Mouse (Mus musculus) T-helper 2 cell (primary cell): Measurements from ENCODE around the gene Blm.

Experiments
- in situ Hi-C: fragments of 300-600 bp; cut with MboI, MseI; formaldehyde crosslinking; loops from one replicate; pipeline ENCODE4 v1.15.1; 2025; ENCODE audit warnings: high pct_unique_total_duplicates

Blm gene

DNA sequence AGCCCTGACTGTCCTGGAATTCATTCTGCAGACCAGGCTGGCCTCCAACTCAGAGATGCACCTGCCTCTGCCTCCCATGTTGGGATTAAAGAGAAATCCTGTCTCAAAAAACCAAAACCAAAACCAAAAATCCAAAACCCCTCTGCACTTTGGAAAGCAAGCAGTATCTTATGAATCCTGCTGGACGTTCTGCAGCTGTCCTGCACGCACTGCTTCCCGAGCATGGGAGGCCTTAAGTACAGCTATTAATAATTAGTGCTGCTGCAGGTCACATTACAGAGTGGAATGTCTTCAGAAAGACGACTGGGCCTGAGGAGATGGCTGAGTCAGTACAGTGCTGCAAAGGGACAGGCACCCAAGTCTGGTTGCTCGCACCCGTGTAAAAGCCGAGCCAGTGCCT is 73.0 kb downstream of the Blm start:
- in situ Hi-C loops, result no loop called here

DNA sequence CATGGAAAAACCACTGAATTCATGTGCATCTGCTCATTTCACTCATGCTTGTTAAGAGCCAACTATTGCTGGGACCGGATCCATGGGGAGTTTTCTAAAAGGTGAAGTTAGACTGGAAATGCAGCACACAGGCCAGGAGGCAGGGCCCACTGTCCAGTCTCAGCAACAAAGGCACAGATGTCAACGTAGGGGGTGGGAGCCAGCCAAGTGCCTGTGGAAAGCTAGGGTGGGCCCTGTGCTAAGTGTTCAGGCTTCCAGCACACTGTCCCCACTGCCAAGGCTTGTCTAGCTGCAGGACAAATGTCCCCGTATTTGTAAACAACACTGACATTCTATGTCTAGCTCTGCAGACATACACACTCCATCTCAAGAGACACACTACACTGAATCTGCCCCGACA is 74.0 kb downstream of the Blm start:
- in situ Hi-C loops, result no loop called here

DNA sequence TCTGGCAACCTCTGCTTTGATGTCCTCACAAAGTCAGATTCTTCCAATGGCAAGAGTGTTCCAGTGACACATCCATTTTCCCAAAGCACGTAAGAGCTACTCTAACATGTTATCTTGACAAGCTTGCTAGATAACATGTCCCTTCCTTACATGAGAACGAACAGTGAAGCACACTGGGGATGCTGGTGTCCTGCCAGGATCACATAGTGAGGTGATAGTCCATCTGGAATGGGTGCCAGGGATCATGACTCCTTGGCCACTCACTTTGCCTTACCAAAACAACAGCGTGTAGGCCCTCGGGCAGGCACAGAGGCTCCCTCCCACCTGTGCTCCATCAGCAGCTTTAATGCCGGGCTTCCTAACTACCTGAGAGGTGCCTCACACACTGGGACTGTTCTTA is 74.7 kb downstream of the Blm start:
- in situ Hi-C loops, result no loop called here

DNA sequence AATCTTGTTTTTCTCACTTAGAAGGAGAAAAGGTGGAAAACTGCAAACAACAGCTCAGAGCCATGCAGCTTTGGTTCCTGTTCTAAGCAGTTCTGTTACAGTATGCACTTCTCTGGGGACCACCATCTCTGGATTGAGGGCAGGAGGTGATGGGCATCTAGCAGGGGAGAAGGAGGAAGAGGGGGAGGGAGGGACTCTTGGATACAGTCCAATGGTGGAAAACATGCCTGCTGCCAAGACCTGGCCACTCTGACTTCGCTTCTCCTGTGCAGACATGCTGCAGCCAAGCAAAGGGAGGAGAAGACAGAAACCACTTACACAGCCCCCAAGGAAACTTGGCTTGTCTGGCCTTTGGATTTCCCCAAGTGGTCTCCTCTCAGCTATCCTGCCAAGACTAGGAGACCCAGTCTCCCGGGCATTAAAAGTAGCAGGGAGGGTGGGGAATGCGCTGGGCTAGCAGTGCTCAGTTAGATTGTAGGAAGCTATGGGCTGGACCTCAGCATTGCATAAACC is 77.0 kb downstream of the Blm start:
- in situ Hi-C loops, result no loop called here

DNA sequence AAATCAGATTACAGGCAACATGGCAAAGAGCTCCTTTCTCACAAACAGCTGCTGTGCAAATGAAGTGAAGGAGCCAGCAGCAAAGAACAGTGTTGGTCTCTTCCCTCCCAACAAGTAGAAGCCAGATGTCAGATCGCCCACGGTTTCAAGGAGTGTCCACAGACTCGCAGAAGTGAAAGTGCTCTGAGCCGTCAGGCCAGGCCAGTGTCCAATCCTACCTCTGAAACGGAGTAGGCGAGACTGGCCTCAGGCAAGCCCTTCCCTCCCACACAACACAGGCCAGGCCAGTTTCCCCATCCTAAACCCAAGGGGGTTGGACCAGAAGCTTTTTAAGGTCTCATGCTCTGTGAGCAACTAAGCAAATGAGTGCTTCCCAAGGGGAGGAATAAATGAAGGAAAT is 77.7 kb downstream of the Blm start:
- in situ Hi-C loops, result no loop called here

DNA sequence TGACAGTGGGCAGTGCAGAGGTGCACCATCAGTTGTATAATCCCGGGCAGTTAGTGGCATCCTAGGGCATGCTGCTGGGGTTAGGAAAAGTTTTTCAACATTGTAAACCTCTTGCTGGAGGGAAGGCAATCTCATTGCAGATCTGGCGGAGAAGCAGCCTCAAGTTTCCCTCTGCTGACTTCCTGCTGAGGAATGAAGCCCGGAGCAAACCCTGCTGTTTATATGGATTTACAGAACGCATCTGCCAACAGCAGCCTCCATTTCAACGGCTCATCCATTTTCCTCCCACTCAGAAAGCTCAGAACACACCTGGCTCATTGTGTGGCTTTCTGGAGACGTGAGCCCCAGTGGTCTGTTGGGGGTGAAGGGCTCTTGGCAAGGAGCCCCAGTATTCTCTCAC is 78.6 kb downstream of the Blm start:
- in situ Hi-C loops, result no loop called here

DNA sequence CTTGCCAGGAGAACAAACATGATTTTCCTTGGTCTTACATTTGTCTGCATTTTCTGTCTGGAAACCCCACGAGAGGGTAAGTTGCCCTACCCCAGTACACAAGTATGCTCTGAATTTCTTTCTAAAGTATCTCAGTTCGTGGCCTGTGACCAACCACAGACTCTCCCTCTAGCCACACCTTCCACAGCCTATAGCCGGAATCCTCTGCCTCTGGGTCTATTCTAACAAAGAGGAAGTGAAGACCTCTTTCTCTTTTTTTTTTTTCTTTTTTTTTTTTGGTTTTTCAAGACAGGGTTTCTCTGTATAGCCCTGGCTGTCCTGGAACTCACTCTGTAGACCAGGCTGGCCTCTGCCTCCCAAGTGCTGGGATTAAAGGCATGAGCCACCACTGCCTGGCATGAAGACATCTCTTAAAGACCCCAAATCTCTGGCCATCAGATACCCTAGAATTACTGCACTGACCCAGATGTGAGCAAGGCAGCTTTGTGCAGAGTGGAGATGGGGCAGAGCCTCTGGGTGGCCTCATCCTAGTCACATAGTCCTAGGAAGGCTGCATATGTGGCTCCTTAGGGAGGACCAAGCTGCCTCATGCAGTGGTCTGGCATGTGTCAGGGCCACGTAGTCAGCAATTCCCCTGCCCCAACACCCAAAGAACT is 79.3 kb downstream of the Blm start:
- in situ Hi-C loops, result no loop called here

DNA sequence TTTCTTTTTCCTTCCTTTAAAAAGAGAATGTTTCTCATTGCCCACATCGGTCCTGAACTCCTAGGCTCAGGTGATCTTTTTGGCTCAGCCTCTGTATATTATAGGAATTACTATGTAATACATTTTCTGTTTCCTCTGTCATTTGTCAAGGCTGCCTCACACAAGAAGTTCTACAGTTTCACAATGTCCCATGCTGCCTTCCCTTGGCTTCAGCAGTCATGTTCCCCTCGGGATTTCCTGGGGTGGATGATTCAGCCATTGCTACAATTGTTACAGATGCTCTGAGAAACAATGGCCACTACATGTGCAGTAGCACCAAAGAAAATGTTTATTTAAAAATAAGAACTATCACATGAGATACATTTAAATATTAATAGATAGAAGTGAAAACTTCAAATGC is 80.1 kb downstream of the Blm start:
- in situ Hi-C loops, result no loop called here

DNA sequence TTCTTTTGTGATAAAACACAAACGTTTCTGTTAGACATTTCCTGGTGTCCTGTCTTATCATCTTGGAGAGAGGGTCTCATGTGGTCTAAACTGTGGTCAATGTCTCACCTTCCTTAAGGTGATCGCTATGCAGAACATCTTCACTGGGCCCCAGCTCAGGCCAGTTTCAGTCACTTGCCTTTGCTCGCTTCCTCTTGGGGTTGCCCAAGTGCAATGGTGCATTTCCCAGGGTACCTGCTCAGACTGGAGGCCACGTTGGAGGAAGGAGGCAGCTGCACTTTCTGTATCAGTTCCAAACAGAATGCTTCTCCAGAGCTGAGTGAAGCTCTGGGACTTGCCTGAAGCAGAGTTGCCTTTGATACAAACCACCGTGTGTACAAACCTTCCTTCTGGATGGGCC is 80.9 kb downstream of the Blm start:
- in situ Hi-C loops, result no loop called here

DNA sequence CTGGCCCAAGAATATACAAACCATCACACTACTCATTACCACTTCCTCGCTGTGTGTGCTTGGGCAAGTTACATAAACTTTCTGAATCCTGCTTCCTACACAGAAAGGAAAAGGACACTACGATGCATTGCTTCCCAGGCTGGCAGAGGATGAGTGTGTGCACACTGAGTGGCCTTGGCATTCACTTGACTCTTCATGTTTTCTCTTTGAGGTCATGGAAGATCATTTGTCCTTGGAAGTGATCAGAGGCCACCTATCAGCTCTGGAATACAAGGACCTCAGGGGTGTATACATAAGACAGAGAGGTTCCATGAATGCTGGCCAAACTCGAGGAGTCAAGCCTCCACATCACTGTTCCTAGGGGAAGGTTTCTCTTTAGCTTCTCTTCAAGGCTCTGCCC is 81.8 kb downstream of the Blm start:
- in situ Hi-C loops, result no loop called here

DNA sequence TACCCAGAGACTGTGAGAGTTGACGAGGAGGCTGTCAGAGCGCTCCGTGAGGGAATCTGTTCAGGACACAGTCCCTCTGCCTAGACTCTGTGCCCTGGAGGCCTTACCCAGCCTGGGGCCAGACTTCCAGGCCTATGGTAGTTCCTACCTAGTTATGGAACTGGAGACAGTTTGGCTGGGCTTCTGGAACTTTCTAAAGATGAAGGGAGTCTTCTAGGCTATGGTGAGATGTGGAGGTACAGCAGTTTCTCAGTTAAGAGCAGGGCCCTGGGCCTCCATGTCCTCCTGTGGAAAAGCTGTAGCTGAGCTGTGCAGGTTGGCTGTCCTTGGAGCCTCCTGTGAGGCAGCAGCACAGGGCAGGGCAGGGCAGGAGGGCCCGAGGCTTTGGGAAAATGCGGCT is 82.7 kb downstream of the Blm start:
- in situ Hi-C loops, result no loop called here

DNA sequence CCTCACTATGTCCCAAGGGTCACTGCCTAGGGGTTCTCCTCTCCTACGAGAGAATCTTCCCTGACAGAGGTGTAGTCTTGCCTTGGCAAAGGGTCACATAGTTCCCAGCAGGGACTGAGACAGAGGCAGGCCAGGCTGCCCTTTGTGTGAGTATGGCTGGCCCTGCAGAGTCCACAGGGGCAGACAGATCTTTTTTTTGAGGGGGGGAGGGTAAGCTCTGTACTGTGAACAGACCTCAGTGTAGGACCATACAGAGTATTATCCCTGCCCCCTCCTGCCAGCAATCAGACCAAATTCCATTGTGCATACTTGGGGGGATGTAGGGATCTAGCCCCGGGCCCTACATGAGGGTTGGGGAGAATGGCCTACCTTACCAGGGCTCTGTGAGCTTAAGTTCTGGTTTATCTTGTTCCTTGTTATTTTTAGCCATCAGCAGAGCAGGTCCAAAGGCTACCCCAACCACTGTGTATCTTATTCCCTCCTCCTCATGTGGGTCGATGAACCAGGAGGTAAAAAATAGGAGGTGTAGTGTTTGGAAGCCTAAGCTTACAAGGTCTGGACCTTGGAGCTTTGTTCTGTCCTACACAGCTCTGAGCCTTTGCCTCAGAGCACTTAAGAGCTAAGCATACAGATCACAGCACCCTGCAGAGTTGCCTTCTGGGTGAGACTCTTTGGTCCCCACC is 83.2 kb downstream of the Blm start:
- in situ Hi-C loops, result no loop called here

DNA sequence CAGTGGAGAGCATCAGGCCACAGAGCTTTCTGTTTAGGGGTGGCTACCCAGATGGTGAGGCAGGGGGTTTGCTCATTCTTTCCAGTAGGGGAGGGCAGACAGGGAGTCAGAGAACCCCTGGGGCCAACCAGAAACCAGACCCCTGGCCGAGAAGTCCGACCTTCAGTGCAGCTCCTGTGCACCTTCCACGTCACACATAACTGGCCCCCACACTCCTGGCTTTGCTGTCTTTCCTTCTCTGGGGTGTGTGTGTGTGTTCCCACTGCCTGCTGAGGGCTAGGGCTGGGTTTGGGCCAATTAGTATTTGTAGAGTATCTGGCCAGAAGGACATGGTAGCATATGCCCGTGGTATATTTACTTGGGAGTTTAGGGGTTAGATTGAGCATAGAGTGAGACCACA is 84.6 kb downstream of the Blm start:
- in situ Hi-C loops, result no loop called here

DNA sequence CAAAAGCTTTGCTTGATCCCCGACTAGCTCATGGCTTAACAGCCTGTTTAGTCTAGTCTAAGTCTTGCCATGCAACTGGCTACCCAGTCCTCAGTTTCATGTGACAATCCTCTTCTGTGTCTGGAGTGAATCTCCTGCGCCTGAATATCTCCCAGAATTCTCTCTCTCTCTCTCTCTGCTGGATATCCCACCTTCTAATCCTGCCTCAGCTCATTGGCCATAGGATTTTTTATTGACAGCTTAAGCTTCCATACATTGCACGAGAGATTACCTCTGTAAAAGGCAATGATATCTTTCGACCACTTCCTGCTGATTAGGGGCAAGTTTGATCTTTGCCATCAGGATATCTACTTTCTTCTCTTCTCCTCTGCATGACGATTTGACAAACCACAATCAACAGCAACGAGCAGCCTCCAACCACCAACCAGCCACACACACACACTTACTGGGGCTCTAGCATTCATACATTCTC is 85.3 kb downstream of the Blm start:
- in situ Hi-C loops, result no loop called here

DNA sequence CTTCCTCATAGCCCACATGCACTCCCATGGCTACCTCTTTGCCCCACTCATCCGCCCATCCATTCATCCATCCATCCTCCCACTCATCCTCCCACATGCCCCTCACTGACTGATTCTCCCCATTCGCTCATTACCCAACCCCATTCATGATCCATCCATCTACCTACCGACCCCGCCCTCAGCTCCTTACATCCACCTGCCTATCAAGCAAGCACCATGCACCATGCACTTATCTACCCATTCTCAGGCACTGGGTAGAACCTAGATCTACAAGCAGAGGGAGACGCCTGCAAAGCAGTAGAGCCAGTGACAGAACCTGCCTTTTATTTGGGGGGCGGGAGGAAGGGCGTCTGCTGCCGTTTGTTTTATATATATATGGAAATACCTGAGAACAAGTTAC is 87.6 kb downstream of the Blm start:
- in situ Hi-C loops, result no loop called here

DNA sequence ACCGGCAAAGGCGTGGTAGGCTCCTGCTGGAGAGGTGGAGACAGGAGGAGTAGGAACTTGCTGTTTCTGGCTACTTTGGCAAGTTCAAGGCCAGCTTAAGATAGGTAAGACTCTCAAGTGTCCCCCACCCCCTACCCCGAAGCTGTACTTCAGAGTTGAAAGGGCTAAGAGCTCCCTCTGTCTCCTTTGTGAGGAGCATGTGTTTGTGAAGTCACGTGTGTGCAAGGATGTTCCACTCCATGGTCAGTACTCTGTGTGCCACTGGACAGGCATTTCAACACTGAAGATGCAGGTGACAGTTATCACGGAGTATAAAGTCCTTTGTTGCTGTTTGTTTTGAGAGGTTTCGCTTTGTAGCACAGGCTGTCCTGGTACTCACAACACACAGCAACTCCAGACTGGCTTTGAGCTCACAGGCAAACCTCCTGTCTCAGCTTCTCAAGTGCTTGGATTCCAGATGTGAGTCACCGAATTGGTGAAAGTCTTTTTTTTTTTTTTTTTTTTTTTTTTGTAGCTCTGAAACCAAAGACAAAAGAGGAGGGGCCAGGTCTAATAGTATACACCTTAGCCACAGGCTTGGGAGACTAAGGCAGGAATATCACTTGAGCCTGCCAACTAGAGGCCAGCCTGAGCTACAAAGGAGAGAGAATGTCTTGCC is 88.6 kb downstream of the Blm start:
- in situ Hi-C loops, result no loop called here

DNA sequence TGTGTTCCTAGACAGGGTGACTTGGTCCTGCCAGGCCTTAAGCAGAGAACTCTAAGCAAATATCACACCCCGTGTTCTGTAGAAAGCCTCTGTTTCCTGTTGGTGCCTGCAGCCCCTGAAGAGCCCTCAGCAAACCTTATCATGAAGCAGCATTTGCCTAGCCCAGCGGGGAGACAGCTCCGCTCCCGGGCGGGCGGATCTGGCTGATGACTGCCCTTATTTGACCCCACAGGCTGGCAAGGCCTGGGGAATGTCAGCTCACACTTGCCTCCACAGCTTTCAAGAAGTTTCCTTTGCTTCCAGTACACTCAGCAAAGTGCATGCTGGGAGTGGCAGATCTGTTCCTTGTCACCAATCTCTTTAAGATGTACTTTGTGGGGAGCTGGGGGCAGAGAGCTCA is 89.4 kb downstream of the Blm start:
- in situ Hi-C loops, result no loop called here

DNA sequence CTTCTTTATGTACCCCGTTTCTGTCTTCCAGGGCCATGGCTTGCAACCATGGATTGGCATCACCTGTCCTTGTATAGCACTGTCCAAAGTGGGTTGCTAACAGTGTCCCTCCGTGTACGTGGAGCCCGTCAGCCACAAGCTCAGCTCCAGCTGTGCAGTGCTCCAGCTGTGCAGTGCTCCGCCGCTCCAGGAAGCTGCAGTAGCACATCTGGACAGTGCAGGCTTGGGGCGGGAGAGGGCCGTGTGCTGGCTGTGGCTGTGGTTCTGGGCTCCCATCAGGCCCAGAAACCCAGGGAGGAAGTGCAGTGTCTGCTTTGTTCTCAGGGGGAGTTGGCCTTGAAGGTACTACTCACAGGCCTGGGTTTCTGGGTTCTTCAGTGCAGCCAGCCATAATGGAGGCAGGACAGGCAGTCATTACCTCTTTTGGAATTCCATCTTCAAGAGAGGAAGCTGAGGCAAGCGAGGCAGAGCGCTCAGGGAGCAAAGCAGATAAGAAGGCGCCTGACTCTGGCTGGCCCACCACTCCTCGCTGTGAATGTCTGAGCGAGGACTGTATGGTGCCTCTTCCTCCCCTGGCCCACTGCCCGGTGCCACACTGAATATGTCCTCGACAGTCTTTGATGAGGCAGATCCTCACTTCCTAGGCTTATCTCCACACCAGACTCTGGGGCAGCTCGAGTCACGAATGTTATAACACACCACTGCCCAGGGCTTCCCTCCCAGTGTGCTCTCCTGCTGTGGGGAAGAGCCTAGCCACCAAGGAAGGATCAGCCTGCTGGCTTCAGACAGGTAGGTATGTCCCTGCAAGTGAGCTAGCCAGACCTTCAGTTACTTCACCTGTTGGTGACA is 90.3 kb downstream of the Blm start:
- in situ Hi-C loops, result no loop called here

DNA sequence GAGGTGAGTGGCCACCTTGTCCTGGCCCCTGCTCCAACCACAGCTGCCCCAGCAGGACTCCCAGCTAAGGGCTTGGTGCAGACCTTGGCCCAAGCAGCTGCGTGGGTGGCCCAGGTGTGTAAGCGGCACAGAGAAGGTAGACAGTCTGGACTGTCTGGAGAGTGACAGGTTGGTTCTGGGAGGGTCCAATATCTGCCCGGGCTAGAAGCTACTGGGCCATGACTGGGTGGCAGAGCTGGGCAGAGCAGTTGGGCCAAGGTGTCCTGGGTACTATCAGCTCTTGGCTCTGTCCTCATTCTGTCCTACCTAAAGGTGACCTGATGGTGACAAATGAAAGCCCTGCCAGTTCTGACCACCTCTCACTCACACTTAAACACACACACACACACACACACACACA is 91.8 kb downstream of the Blm start:
- in situ Hi-C loops, result no loop called here

DNA sequence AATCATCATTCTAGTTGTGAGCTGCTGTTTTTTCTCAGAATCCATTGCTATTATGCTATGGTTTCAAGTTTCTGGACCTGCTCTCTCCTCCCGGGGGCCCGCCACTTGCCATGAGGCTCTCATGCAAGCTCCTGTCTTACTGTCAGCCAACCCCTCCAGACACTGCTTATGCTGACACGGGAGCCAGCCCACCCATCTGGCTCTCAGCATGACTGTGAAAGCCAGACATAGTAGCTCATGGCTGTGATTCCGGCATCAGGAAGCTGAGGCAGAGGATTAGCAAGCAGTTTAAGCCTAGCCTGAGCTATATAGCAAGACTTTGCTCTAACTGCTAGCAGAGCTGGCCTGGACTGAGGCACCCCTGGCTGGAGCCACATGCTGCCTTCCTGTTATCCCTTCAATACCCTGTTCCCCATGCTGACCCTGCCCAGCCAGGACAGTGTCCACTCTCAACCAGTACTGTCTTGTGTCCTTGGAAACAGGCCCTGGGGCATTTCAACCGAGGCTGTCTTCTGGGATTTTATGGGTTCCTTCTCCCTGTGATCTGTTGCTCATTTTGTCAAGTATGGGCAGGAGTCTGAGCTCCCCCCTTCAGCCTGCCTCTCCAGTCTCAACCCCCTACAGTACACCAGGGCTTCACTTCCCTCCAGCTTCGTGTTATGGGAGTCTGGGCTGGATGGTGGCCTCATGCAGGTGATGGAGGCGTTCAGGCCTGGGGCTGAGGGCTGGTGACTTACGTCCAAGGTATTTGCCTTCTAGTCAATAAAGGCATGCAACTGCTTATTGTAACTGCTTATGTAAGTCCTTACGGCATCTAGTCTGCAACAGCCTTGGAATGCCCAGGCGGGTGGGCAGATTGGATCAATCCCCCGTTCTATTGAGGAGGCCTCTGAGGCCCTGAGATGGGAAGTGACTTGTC is 92.7 kb downstream of the Blm start:
- in situ Hi-C loops, result no loop called here

DNA sequence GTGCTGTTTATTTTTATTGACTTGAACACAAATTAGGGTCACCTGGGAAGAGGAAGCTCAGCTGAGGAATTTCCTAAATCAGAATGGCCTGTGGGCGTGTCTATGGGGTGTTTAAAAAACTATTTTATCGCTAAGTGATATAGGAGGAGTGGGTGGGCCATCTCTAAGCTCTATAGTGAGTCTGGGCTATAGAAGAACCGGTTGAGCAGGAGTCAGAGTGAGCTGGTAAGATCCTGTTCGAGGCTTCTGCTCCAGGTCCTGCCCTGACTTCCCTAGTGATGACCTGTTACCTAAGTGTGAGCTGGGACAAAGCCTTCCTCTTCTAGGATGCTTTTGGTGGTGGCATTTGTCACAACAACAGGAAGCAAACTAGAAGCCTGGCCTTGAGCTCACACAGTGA is 94.2 kb downstream of the Blm start:
- in situ Hi-C loops, result no loop called here
